Mouse (Mus musculus): ENCODE results near the gene Adgra1. TPM values are rescaled to one million over a fixed set of nuclear protein-coding genes. Genes with fewer than 3 reads are reported as not detected.

The Adgra1 gene
- total RNA-seq, 2 experiments from 2014 or later, result not detected

GRCm38 (mm10) chr7:139901981-139902380 is 68.0 kb downstream of the Adgra1 start:
- ATAC-seq (replicated peaks; ENCODE audit: poor library complexity, severe bottlenecking), result no peak

DNA sequence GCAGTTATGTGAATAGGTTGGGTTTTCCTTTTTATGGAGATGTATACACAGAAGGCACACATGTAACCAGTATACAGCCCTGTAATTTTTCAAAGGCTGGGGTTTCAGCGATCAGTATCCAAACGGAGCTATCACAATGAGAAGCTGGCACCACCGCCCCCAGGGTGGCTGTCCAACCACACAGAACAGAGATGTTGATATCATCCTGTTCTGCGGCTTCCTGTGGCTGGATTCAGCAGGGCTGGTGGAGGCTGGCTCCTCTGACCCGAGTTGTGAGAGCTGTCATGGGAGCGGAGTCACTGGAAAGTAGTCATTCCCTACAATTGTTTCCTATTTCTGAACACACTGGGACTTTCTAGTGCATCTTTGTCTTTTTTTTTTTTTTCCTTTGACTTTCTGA is 71.3 kb downstream of the Adgra1 start:
- ATAC-seq (replicated peaks; ENCODE audit: poor library complexity, severe bottlenecking), result no peak; the same call in 1 of the 2 replicates

DNA sequence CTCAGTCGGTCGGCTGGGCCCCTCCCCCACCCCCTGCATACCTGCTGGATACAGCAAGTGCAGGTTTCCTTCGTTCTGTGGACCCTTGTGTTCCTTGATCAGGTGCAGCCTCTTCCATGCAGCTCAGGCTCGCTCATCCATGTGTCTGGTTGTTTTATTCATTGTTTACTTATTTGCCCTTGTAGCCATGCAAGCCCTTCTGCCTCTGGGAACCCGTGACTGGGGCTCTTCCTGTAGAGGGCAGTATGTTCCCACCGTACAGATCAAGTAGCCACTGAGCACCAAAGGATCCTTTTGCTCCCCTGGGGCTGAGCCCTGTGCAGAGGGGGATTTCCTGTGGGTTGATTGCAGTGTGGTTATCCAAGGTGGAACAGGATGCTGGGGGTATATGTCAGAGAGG is 71.7 kb downstream of the Adgra1 start:
- peak; percentile 81 for ATAC-seq (replicated peaks; ENCODE audit: poor library complexity, severe bottlenecking)

DNA sequence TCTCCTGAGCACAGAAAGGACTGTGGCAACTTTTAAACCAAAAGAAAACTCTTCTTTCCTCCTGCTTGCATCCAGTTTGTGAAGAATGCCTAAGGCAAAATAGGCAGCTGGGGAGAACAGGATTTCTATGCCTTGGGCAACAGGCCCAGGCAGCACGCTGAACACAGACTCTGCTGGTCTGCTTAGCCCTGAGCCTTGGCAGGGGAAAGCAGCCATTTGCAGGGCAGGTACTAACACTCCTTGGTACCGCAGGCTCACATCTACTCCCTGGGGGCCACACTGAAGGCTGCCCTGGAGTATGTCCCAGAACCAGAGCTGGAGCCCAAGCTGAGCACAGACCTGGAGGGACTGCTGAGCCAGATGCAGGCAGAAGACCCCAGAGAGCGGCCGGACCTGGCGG is 74.2 kb downstream of the Adgra1 start:
- ATAC-seq (replicated peaks; ENCODE audit: poor library complexity, severe bottlenecking), result no peak

GRCm38 (mm10) chr7:139909469-139909868 is 75.5 kb downstream of the Adgra1 start:
- ATAC-seq (replicated peaks; ENCODE audit: poor library complexity, severe bottlenecking), result no peak

GRCm38 (mm10) chr7:139910204-139910835 is 76.3 kb downstream of the Adgra1 start:
- ATAC-seq (replicated peaks; ENCODE audit: poor library complexity, severe bottlenecking), result no peak

DNA sequence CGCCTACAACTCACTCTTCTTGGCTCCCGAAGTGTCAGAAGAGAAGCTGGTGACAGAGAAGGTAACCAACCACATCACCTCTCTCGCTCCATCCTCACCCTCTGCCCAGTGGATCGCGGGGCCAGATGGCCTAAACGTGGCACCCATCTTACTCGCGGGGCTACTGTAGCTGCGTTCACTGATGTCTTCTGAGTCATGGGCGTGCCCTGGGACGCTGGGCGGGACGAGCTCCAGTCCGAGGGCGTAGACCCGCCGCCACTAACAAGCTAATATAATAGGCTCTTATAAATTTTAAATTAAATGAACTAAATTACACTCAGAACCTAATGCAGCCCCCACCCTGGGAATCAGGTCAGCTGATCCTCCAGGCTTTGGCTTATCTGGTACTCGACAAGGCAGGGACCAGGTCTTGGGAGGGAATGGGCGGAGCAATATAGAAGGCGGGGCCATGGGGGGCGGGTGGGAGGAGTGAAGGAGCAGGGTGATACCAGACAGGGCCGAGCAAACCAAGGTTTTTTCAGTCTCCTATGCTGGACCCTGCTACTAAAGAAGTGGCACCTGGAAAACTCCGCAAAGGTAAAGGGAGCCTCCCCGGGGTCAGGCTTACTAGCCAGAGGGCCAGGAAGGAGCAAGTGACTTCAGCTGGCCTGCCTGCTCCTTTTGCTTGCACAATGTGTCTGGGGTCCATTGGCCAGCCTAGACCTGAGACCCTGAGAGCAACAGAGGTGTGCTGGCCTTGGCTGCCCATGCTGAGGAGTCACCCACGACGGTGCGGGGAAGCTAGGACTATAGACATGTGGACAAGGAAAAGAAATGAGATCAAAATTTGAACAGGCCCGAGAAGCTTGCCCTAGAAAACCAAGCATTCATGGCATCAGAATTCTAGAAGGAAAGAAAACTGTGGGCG is 80.4 kb downstream of the Adgra1 start:
- peak; percentile 51 for ATAC-seq (replicated peaks; ENCODE audit: poor library complexity, severe bottlenecking)

- ATAC-seq (replicated peaks; ENCODE audit: poor library complexity, severe bottlenecking), result no peak
These were observed 81.8 kb downstream of the Adgra1 start for GRCm38 (mm10) chr7:139915646-139916257.

- no peak for ATAC-seq (replicated peaks; ENCODE audit: poor library complexity, severe bottlenecking)
These were observed 82.4 kb downstream of the Adgra1 start for GRCm38 (mm10) chr7:139916345-139916744.

- no peak for ATAC-seq (replicated peaks; ENCODE audit: poor library complexity, severe bottlenecking)
These were observed 84.3 kb downstream of the Adgra1 start for GRCm38 (mm10) chr7:139918262-139918661.

Other genes starting within 250 kb of the Adgra1 start
- not detected in 2 replicates for gene Cfap46, start 150.4 kb upstream of the Adgra1 start, total RNA-seq (2014; fragmentation: Nextera tagmentation)
- gene Cfap46, start 150.4 kb upstream of the Adgra1 start, total RNA-seq (2017), result not detected in 2 replicates
- gene Kndc1, start 60.5 kb downstream of the Adgra1 start, total RNA-seq (2014; fragmentation: Nextera tagmentation), result not detected in 2 replicates
- not detected in 2 replicates for gene Kndc1, start 60.5 kb downstream of the Adgra1 start, total RNA-seq (2017)
- gene Utf1, start 109.6 kb downstream of the Adgra1 start, total RNA-seq (2014; fragmentation: Nextera tagmentation), result not detected in 2 replicates
- gene Utf1, start 109.6 kb downstream of the Adgra1 start, total RNA-seq (2017), result not detected in 2 replicates
- gene 6430531B16Rik, start 144.6 kb downstream of the Adgra1 start, total RNA-seq (2014; fragmentation: Nextera tagmentation), result 0.62 TPM in 1 of 2 replicates, not detected in the other
- 0.52 TPM in 1 of 2 replicates, not detected in the other for gene 6430531B16Rik, start 144.6 kb downstream of the Adgra1 start, total RNA-seq (2017)
- 0.38 TPM in 1 of 2 replicates, not detected in the other for gene Adam8, start 158.4 kb downstream of the Adgra1 start, total RNA-seq (2014; fragmentation: Nextera tagmentation)
- gene Adam8, start 158.4 kb downstream of the Adgra1 start, total RNA-seq (2017), result 0.99 and 1.3 TPM in 2 replicates
- 21.3 and 21.5 TPM in 2 replicates for gene Zfp511, start 202.2 kb downstream of the Adgra1 start, total RNA-seq (2014; fragmentation: Nextera tagmentation)
- 20.6 and 21.5 TPM in 2 replicates for gene Zfp511, start 202.2 kb downstream of the Adgra1 start, total RNA-seq (2017)
- gene Tubgcp2, start 202.5 kb downstream of the Adgra1 start, total RNA-seq (2014; fragmentation: Nextera tagmentation), result 19.2 and 34.8 TPM in 2 replicates
- 36.3 and 40.4 TPM in 2 replicates for gene Tubgcp2, start 202.5 kb downstream of the Adgra1 start, total RNA-seq (2017)
- not detected in 2 replicates for gene Msx3, start 214.9 kb downstream of the Adgra1 start, total RNA-seq (2014; fragmentation: Nextera tagmentation)
- gene Msx3, start 214.9 kb downstream of the Adgra1 start, total RNA-seq (2017), result not detected in 2 replicates
- 0.67 TPM in 1 of 2 replicates, not detected in the other for gene Caly, start 248.4 kb downstream of the Adgra1 start, total RNA-seq (2014; fragmentation: Nextera tagmentation)
- not detected in 2 replicates for gene Caly, start 248.4 kb downstream of the Adgra1 start, total RNA-seq (2017)

Measured in granulocyte monocyte progenitor cell, adult 5-6 weeks (primary cell).